Comparison of ENCODE assay signal across 17 mouse cellular contexts in genomic region chr3:127743614-127744365, GRCm38 (mm10).
"Had no signal": no experiment of that assay in that cellular context is flagged by ENCODE, and none has a peak within 500 bp of the region (broad histone marks: within the 10 kb centered on the region; RNA-seq: fewer than 3 reads in every experiment).

No protein-coding gene starts in this region.

- DNase-seq: kidney, adult 11 months; kidney, adult 9 months; kidney, postnatal 4 days; liver; liver, embryonic 13.5 days; liver, postnatal 0 days; lung, postnatal 14 days; right cerebral cortex, postnatal 25 days; thymus, adult 18-20 months; thymus, postnatal 14 days had no signal

- H3K27ac ChIP-seq: kidney, postnatal 0 days; limb, embryonic 12.5 days; liver, embryonic 13.5 days; lung, embryonic 15.5 days; macrophage; midbrain, embryonic 13.5 days had no signal

- H3K9me3 ChIP-seq: liver, embryonic 13.5 days; lung, embryonic 15.5 days; midbrain, embryonic 13.5 days had no signal

- H3K4me1 ChIP-seq: limb, embryonic 12.5 days; liver, embryonic 13.5 days; megakaryocyte, embryonic 14.5 days had no signal

- ATAC-seq: liver, postnatal 0 days; midbrain, embryonic 13.5 days had no signal

- H3K4me3 ChIP-seq: limb, embryonic 12.5 days; liver, embryonic 13.5 days; lung, embryonic 15.5 days; megakaryocyte, embryonic 14.5 days; midbrain, embryonic 13.5 days; myocyte had no signal

- H3K9ac ChIP-seq: limb, embryonic 12.5 days; liver, embryonic 13.5 days; liver, postnatal 0 days; lung, embryonic 15.5 days; midbrain, embryonic 13.5 days had no signal

- H3K36me3 ChIP-seq: limb, embryonic 12.5 days; liver, embryonic 13.5 days; lung, embryonic 15.5 days; midbrain, embryonic 13.5 days had no signal

- H3K4me2 ChIP-seq: limb, embryonic 12.5 days; liver, embryonic 13.5 days; lung, embryonic 15.5 days; midbrain, embryonic 13.5 days had no signal
